Mouse (Mus musculus) forebrain, embryonic 13.5 days (tissue): ENCODE measurements around the gene Klf6. TPM values are rescaled to one million over a fixed set of nuclear protein-coding genes. Genes with fewer than 3 reads are reported as not detected.

ENCODE experiments used
- ATAC-seq: fragments of 200-750 bp; cut with Nextera tagmentation; 2 replicates; pipeline ENCODE4 v1.8.0; 2017
- H3K27ac ChIP-seq: fragments of 300-500 bp; sonication (generic); 2 replicates; pipeline ENCODE4 v1.5.1; 2015; ENCODE audit warnings: inconsistent platforms, mild to moderate bottlenecking, moderate library complexity
- H3K27me3 ChIP-seq: fragments of 300-500 bp; sonication (generic); 2 replicates; pipeline ENCODE4 v1.6.1; 2015; ENCODE audit warnings: mild to moderate bottlenecking, inconsistent platforms
- H3K36me3 ChIP-seq: fragments of 300-500 bp; sonication (generic); 2 replicates; pipeline ENCODE4 v1.6.1; 2015; ENCODE audit warnings: mild to moderate bottlenecking, inconsistent platforms; ENCODE audit not compliant: poor library complexity, severe bottlenecking
- H3K4me1 ChIP-seq: fragments of 300-500 bp; sonication (generic); 2 replicates; pipeline ENCODE4 v1.6.1; 2015; ENCODE audit warnings: inconsistent platforms
- H3K4me2 ChIP-seq: fragments of 300-500 bp; sonication (generic); 2 replicates; pipeline ENCODE4 v1.6.1; 2015; ENCODE audit warnings: inconsistent platforms, mild to moderate bottlenecking, moderate library complexity
- H3K4me3 ChIP-seq: fragments of 300-500 bp; sonication (generic); 2 replicates; pipeline ENCODE4 v1.5.1; 2015; ENCODE audit warnings: mild to moderate bottlenecking, inconsistent platforms
- H3K9ac ChIP-seq: fragments of 300-500 bp; sonication (generic); 2 replicates; pipeline ENCODE4 v1.6.1; 2015; ENCODE audit warnings: mild to moderate bottlenecking, inconsistent platforms
- H3K9me3 ChIP-seq: fragments of 300-500 bp; sonication (generic); replicated peaks from 2 replicates; pipeline ENCODE4 v1.6.1; 2016; ENCODE audit warnings: inconsistent platforms
- WGBS: fragments of 180-500 bp; shearing (Covaris S2); methylation state at CpG from one replicate; pipeline ENCODE4 v1.1.7; 2015; 5-methylcytosine and 5-hydroxymethylcytosine counted together
- polyA plus RNA-seq: library from polyadenylated mRNA; unstranded; fragments of >200 nt; fragmentation: Nextera tagmentation; extraction: Ambion mirVana; gene quantifications from 2 replicates; pipeline ENCODE4 v1.2.1, GENCODE M21; 2015

The Klf6 gene
- polyA plus RNA-seq = 61.4 and 63.5 TPM in 2 replicates

DNA sequence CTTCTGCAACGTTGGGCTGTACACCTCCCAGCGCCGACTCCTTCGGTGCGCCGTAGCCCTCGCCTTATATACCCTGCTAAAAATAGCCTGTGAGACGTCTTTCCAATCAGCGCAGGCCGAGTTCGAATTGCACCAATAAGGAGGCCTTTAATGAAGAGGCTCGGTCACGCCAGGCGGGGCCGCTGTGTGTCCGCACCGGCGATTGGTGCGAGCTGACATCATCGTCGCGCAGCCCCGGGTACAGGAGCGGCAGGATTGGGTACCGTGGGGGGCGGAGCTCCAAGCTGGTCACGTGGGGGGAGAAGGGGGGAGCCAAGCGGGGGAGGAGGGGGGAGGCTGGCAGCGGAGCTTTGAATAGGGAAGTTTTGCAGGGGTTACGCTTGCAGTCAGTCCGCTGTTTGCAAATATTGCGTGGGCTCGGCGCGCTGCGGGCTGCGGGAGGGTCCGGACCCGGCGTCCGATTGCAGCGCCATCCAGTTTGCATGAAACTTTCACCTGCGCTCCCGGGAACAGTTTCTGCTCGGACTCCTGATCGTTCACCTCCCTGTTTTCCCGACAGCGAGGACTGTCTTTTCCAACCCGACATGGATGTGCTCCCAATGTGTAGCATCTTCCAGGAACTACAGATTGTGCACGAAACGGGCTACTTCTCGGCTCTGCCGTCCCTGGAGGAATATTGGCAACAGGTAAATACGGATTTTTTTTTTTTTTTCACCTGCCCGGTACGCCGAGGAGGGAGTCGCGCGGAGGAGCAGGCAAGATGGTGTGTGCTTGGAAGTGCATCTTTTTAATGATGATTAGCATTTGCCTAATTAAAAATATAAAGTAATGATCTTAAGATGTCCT lies at the start of gene Klf6:
Gene Klf6, plus strand, starts transcription at position 326 of the 846 bp plus-strand sequence.
- peaks cover 14% of the 10 kb centered on the region for H3K36me3 ChIP-seq
- peak within 1 kb of the TSS; percentile 64 for H3K4me3 ChIP-seq
- peak; percentile 99 for ATAC-seq
- no peaks in the 10 kb centered on the region for H3K27me3 ChIP-seq
- H3K4me2 ChIP-seq = peak within 1 kb of the TSS; percentile 72
- under 1% methylated on average over 58 of the region's 60 CpGs for WGBS
- no peaks in the 10 kb centered on the region for H3K9me3 ChIP-seq
- H3K9ac ChIP-seq = peak within 1 kb of the TSS; percentile 87
- peak within 1 kb of the TSS; percentile 98 for H3K27ac ChIP-seq
- peaks cover 24% of the 10 kb centered on the region for H3K4me1 ChIP-seq

DNA sequence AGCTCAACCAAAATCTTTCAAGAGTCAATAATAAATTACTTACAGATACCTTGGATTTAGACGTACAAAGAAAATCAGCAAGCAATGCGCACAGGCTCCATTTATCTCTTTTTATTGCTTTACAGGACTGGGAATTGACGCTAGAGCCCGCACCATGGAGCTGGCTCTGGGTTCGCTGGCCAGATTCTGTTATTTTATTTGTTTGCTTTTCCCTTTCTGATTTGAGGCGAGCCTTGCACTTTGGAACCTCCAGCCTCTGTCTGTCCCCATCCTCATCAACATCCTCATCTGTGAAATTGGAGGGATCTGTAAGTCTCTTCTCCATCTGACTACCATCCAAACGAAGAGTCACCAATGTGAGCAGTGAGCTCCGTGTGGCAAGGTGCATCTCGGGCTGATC lies 47.8 kb upstream of the Klf6 start:
- no peaks in the 10 kb centered on the region for H3K27me3 ChIP-seq

DNA sequence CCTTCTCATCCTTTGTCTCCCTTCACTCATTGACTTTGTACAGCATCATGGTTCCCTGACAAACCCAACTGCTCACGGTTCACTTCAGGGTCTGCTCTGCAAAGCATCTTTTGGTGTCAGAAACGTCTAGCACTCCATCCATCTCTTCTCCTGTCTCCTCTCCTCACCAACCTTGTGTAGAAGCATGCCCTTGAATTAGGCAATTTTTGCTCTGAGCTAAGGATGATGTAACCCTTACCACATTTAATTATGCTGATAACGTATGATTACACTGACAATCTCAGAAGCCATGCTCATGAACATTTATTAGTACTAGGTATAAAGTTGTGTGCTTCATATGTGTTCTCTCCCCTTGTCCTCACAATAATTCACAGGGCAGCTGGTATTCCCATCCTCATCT lies 44.0 kb upstream of the Klf6 start:
- ATAC-seq = no peak
- H3K4me2 ChIP-seq = no peak overlapping the region
- H3K27me3 ChIP-seq = no peaks in the 10 kb centered on the region
- no peaks in the 10 kb centered on the region for H3K4me1 ChIP-seq
- H3K9ac ChIP-seq = no peak overlapping the region
- H3K9me3 ChIP-seq = no peaks in the 10 kb centered on the region
- WGBS = 85% methylated on average over 3 of the region's 3 CpGs
- no peak overlapping the region for H3K27ac ChIP-seq
- no peak overlapping the region for H3K4me3 ChIP-seq
- no peaks in the 10 kb centered on the region for H3K36me3 ChIP-seq

More for the DNA sequence above, 47.8 kb upstream of the Klf6 start:
- Histone ChIP-seq H3K4me1 (no peaks in the 10 kb centered on the region), H3K9me3 (no peaks in the 10 kb centered on the region), H3K4me3 (no peak overlapping the region), H3K27ac (no peak overlapping the region), H3K9ac (no peak overlapping the region), H3K36me3 (no peaks in the 10 kb centered on the region), H3K4me2 (no peak overlapping the region)
- WGBS = 93% methylated on average over 9 of the region's 9 CpGs
- ATAC-seq = no peak

DNA sequence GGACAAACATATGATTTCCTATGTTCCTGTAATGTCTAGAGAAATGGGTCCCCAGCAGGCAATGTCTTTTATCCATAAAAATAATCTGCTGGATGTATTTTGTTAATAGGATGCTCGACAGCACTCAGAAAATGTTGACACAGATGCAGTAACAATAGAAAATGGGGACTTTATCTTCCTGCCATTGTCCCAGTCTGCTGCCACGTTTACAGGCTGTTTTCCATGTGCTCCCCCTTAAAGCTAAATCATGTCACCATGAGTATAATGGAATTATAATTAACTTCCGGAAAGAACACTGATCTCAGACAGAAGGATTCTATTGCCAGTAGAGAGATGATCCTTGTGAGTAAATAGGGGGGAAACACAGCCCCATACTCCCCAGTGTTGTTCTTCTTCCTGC lies 42.1 kb upstream of the Klf6 start:
- 0 out of 2 replicates have a peak, but pooled peaks have one; percentile 24 for ATAC-seq
- Histone ChIP-seq H3K4me2 (no peak overlapping the region), H3K4me1 (no peaks in the 10 kb centered on the region), H3K36me3 (no peaks in the 10 kb centered on the region), H3K9me3 (no peaks in the 10 kb centered on the region), H3K4me3 (no peak overlapping the region), H3K9ac (no peak overlapping the region), H3K27me3 (no peaks in the 10 kb centered on the region), H3K27ac (no peak overlapping the region)
- WGBS = 54% methylated on average over 3 of the region's 3 CpGs

DNA sequence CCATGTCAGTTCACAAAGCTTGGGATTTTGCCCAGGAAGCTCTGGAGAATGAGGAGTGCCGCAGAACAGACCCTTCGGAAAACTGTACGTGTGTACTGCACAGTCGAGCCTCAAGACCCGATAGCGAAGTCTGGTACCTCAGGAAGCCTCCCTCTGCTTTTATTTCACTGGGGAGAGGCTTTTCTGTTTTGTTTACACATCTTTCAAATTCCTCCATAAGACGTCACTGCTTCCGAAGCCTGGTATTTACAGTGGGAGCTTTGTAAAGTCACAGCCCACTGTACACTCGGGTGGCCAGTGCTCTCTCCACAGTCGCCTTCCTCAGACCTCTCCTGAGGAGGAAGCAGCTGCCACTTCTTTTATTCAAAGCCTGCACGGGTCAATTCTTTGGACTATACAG lies 38.7 kb upstream of the Klf6 start:
- Histone ChIP-seq H3K9me3 (no peaks in the 10 kb centered on the region), H3K27me3 (no peaks in the 10 kb centered on the region), H3K36me3 (no peaks in the 10 kb centered on the region), H3K4me2 (no peak overlapping the region), H3K9ac (no peak overlapping the region), H3K4me1 (no peaks in the 10 kb centered on the region), H3K27ac (no peak overlapping the region), H3K4me3 (no peak overlapping the region)
- WGBS = 70% methylated on average over 11 of the region's 11 CpGs
- ATAC-seq = no peak

DNA sequence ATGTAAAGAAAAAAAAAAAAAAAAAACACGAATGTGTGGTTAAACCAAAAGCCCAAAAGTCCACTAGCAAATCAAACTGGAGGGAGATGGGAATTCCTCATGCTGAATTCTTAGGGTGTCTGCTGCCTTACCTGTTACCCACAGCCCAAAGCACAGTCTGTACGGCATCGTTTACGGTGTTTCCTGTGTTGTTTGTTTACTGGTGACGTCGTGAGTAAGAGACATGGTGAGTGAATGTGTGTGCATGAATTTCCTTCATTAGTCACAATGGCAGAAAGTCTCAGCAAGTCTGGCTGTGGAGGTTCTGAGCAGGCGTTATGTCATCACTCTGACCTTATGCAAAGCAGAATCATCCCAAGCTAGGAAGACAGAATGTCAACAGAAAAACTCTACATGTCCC lies 38.1 kb upstream of the Klf6 start:
- ATAC-seq = no peak
- Histone ChIP-seq H3K9me3 (no peaks in the 10 kb centered on the region), H3K27me3 (no peaks in the 10 kb centered on the region), H3K27ac (no peak overlapping the region), H3K9ac (no peak overlapping the region), H3K4me2 (no peak overlapping the region), H3K36me3 (no peaks in the 10 kb centered on the region), H3K4me1 (no peaks in the 10 kb centered on the region), H3K4me3 (no peak overlapping the region)
- WGBS = 81% methylated on average over 7 of the region's 7 CpGs

DNA sequence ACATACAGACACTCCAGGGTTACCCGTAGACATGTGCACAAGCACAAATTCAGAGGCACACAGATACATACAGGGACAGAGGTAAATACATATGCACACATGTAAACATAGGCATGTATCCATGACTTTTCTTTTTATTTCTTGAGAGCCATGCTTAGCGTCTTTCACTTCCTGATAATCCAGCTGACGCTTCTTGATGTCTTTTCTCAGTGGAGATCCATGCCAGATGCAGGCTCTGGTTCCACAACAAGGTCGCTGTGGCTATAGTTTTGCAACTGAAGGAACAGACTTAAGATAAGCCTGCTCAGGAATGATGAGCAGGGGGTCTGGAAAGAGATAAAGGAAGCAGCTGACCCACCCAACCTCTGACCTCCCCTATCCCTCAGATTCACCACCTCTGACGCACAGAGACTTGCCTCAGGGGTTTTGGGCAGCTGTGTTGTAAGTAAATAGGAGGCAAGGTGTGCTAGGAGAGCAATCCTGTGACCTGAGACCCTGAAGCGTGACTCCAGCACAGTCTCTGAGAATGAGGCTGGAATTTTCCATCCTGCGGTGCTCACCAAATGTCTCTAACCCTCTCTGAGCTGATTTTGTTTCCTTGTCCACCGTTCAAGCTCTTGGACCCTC lies 37.0 kb upstream of the Klf6 start:
- 79% methylated on average over 8 of the region's 8 CpGs for WGBS
- no peak for ATAC-seq

DNA sequence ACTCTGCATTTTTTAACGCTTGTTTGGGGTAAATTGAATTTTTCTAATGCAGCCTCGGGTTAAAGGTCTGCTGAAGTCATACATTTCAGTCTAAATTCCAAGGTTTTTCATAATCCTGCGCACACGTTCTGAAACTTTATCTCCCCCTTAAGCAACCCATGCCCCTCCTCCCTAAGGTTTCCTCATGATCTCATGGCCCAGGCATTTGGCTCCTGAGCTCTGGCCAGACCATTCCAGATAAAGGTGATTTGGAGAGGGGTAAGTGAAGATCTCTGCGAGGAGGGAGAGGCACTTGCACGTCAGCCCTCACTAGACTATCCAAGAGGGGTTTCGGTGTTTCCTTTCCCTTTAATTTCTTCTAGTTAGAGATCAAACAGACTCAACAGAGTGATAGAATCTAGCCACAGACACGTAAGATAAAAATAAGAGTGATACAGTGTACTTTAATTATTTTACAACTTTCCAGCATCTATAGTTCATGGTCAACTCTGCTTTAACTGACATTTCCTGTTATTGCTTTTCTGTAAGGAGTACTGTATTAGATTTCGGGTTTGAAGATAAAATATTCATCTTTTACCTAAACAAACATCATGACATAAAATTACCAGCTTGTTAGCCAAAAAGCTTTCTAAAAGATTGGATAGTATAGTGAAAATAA lies 35.0 kb upstream of the Klf6 start:
- Histone ChIP-seq H3K4me2 (no peak overlapping the region), H3K9ac (no peak overlapping the region), H3K27me3 (peaks cover 2% of the 10 kb centered on the region; the same call in 1 of the 2 replicates), H3K36me3 (no peaks in the 10 kb centered on the region), H3K4me1 (no peaks in the 10 kb centered on the region), H3K9me3 (no peaks in the 10 kb centered on the region), H3K27ac (no peak overlapping the region), H3K4me3 (no peak overlapping the region)
- 69% methylated on average over 9 of the region's 9 CpGs for WGBS
- no peak for ATAC-seq

More for the DNA sequence above, 37.0 kb upstream of the Klf6 start:
- no peaks in the 10 kb centered on the region for H3K27me3 ChIP-seq
- H3K9ac ChIP-seq = no peak overlapping the region
- no peaks in the 10 kb centered on the region for H3K36me3 ChIP-seq
- no peak overlapping the region for H3K27ac ChIP-seq
- H3K4me3 ChIP-seq = no peak overlapping the region
- H3K4me1 ChIP-seq = no peaks in the 10 kb centered on the region
- H3K4me2 ChIP-seq = no peak overlapping the region
- H3K9me3 ChIP-seq = no peaks in the 10 kb centered on the region

DNA sequence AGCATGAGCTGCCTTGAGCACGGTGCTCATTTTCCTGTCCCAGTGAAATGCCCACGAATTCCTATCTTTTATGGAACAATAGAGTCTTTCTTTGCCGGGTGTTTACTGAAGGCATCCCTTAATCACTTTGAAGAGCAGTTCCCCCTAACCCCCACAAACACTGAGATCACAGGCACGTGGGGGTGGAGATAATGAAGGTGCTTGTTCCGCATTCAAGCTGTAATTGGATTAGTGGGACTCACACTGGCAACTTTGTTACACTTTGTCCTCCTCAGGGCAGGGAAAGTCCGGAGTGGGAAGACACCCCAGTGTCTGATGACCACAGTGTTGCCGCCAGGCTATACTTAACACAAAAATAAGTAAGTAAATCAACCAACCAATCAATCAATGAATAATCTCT lies 29.3 kb upstream of the Klf6 start:
- WGBS = 2% methylated on average over 7 of the region's 7 CpGs
- no peaks in the 10 kb centered on the region for H3K4me1 ChIP-seq
- no peak for ATAC-seq
- no peak overlapping the region for H3K4me3 ChIP-seq
- no peaks in the 10 kb centered on the region for H3K9me3 ChIP-seq
- H3K27me3 ChIP-seq = peaks cover 6% of the 10 kb centered on the region; the same call in 1 of the 2 replicates
- H3K9ac ChIP-seq = no peak overlapping the region
- H3K36me3 ChIP-seq = no peaks in the 10 kb centered on the region
- H3K27ac ChIP-seq = no peak overlapping the region
- H3K4me2 ChIP-seq = no peak overlapping the region

DNA sequence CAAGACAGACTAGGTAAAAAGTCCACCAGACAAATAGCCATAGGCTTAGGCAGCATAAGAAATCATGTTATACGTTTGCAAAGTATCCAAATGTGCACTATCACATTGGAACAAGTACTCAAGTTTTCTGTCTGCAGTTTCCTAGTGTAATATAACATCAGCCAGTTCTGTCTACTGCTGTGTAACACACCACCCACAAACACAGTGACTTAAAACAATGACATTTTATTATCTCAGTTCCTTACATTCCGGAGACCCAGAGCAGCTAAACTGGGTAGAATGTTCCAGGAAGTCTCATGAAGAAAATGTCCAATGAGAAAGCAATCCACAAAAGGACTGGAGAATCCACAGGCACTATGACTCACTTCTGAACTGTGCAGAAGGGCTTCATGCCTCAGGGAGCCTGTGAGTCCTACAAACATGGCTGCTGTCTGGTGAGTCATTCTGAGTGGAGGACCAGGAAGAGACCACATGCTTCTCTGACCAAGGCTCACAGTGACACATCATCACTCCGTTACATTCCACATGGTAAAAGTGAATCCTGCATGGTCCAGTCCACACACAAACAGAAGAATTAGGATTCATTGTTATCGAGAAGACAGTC lies 24.0 kb upstream of the Klf6 start:
- Histone ChIP-seq H3K36me3 (no peaks in the 10 kb centered on the region), H3K9me3 (no peaks in the 10 kb centered on the region), H3K4me2 (no peak overlapping the region), H3K9ac (no peak overlapping the region), H3K27me3 (0 out of 2 replicates have a peak, but pooled peaks cover 3% of the 10 kb centered on the region), H3K27ac (no peak overlapping the region), H3K4me1 (no peaks in the 10 kb centered on the region), H3K4me3 (no peak overlapping the region)
- ATAC-seq = no peak
- 83% methylated on average over 4 of the region's 4 CpGs for WGBS

DNA sequence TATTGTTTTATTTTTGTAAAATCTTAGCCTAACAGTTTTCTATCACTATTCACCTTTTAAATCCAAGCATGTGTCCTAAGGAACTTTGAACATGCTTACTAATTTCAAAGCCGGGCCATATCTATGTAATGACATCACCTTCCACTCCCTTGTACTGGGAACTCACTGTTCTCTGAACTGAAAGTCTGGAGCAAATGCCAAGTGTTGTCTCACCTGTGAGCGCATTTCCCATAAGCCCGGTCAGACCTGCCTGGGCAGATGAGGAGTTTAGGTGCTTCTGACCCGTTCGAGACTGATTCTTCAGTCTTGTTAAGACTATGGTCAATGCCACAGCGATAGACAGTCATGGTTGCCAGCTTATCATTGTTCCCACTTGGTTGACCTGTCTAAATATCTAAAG lies 19.9 kb upstream of the Klf6 start:
- ATAC-seq = no peak
- Histone ChIP-seq H3K27ac (no peak overlapping the region), H3K36me3 (no peaks in the 10 kb centered on the region), H3K27me3 (no peaks in the 10 kb centered on the region), H3K9ac (no peak overlapping the region), H3K4me2 (no peak overlapping the region), H3K9me3 (no peaks in the 10 kb centered on the region), H3K4me1 (no peaks in the 10 kb centered on the region), H3K4me3 (no peak overlapping the region)
- 91% methylated on average over 6 of the region's 6 CpGs for WGBS

DNA sequence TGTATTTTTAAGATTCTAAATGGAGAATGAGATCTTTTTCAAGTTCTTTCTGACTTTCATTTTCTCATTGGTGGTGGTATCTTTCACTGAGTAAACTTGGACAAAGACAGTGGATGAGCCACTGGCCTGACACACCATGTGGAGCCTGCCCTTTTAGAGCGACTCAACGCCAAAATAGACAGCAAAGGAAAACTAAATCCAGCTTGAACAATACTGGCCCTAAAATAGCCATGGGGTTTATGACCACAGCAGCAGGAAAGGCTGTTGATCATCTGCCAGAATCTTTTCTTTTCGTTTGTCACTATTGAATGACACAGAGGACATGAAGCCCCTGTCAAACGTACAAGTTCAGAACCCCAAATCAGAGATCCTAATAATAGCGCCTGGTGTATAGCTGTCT lies 18.4 kb upstream of the Klf6 start:
- Histone ChIP-seq H3K27me3 (no peaks in the 10 kb centered on the region), H3K4me1 (no peaks in the 10 kb centered on the region), H3K4me2 (no peak overlapping the region), H3K36me3 (no peaks in the 10 kb centered on the region), H3K9ac (no peak overlapping the region), H3K4me3 (no peak overlapping the region), H3K9me3 (no peaks in the 10 kb centered on the region), H3K27ac (no peak overlapping the region)
- WGBS = 71% methylated on average over 5 of the region's 5 CpGs
- no peak for ATAC-seq
